Mouse (Mus musculus) erythroblast, embryonic 14.5 days (primary cell): ENCODE measurements around the gene Nudc.

Experiments
- GATA1 ChIP-seq: IDR thresholded peaks from 2 replicates; pipeline ENCODE4 v1.6.1; 2012; ENCODE audit warnings: low read length, inconsistent platforms, mixed read lengths
- TAL1 ChIP-seq: IDR thresholded peaks from 3 replicates; pipeline ENCODE4 v1.6.1; 2012; ENCODE audit warnings: low read length, inconsistent platforms, mixed read lengths

- TF ChIP-seq GATA1 (no peak), TAL1 (no peak)
These were observed 17.4 kb upstream of the Nudc start for GRCm38 (mm10) chr4:133563123-133563571.
